14 mouse cellular contexts compared by ENCODE assay signal in genomic region chr4:130722607-130723006, GRCm38 (mm10). TPM values are rescaled to one million over a fixed set of nuclear protein-coding genes. Genes with fewer than 3 reads are reported as not detected.
A peak's percentile ranks its signal among the peaks of the same experiment; 100 is the strongest.
DNase-seq lines count a peak whose midpoint lies in the region; ATAC-seq lines count a peak whose summit lies in the region.
"Had no signal": no experiment of that assay in that cellular context is flagged by ENCODE, and none has a peak within 500 bp of the region (broad histone marks: within the 10 kb centered on the region; RNA-seq: fewer than 3 reads in every experiment).

No protein-coding gene starts in this region.

- H3K36me3 ChIP-seq in limb, embryonic 12.5 days: peaks cover 78% of the 10 kb centered on the region
- H3K36me3 ChIP-seq in limb, embryonic 10.5 days: peaks cover 93% of the 10 kb centered on the region
- peaks cover 87% of the 10 kb centered on the region for H3K36me3 ChIP-seq in liver, embryonic 12.5 days
- H3K36me3 ChIP-seq in forebrain, embryonic 13.5 days (ENCODE audit: poor library complexity, severe bottlenecking): peaks cover 19% of the 10 kb centered on the region

- 0 out of 2 replicates have a peak overlapping the region, but pooled peaks have one; percentile 1 for H3K9ac ChIP-seq in limb, embryonic 12.5 days (replicated peaks)
- peak overlapping the region; percentile 5; the same call in 1 of the 2 replicates for H3K9ac ChIP-seq in liver, embryonic 12.5 days
- H3K9ac ChIP-seq in forebrain, embryonic 13.5 days: no peak overlapping the region
- H3K9ac ChIP-seq: midbrain, embryonic 12.5 days had no signal

- H3K27ac ChIP-seq in limb, embryonic 12.5 days: no peak overlapping the region
- H3K27ac ChIP-seq in limb, embryonic 10.5 days: no peak overlapping the region
- H3K27ac ChIP-seq in liver, embryonic 12.5 days: peak overlapping the region; percentile 72
- no peak overlapping the region for H3K27ac ChIP-seq in forebrain, embryonic 13.5 days
- H3K27ac ChIP-seq: kidney, postnatal 0 days had no signal

- H3K4me2 ChIP-seq in limb, embryonic 12.5 days: no peak overlapping the region
- 0 out of 2 replicates have a peak overlapping the region, but pooled peaks have one; percentile 26 for H3K4me2 ChIP-seq in liver, embryonic 12.5 days
- H3K4me2 ChIP-seq in forebrain, embryonic 13.5 days: no peak overlapping the region
- H3K4me2 ChIP-seq: midbrain, embryonic 12.5 days had no signal

- DNase-seq in limb, embryonic 10.5 days (ENCODE audit: low spot score): no peak
- DNase-seq in ES-CJ7 (ENCODE audit: low read depth, low spot score): peak; percentile 58
- peak; percentile 31 for DNase-seq in c-Kit-positive CD71-positive TER-119-positive erythroid progenitor cells, embryonic 14.5 days (ENCODE audit: low spot score)
- no peak for DNase-seq in left cerebral cortex, postnatal 14 days (ENCODE audit: low spot score in 2 of 2)
- DNase-seq in thymus, postnatal 0 days (ENCODE audit: low spot score): no peak
- DNase-seq: cerebellum, postnatal 36 days; gastrocnemius, postnatal 14 days; lung, adult 2 months had no signal

- H3K4me1 ChIP-seq in limb, embryonic 12.5 days (replicated peaks): peaks cover 28% of the 10 kb centered on the region
- H3K4me1 ChIP-seq in limb, embryonic 10.5 days: peaks cover 28% of the 10 kb centered on the region; the same call in 1 of the 2 replicates
- peaks cover 88% of the 10 kb centered on the region for H3K4me1 ChIP-seq in liver, embryonic 12.5 days
- peaks cover 67% of the 10 kb centered on the region for H3K4me1 ChIP-seq in forebrain, embryonic 13.5 days

- intact Hi-C loops in left cerebral cortex, postnatal 14 days (cut with DNase I): no loop called here

- no peak for ATAC-seq in limb, embryonic 12.5 days (ENCODE audit: insufficient number of reproducible peaks, insufficient read depth, low FRiP score, low TSS enrichment, low read depth)
- ATAC-seq in liver, embryonic 12.5 days: peak; percentile 83
- no peak for ATAC-seq in forebrain, embryonic 13.5 days
- ATAC-seq: hindbrain, embryonic 16.5 days had no signal

- H3K4me3 ChIP-seq in limb, embryonic 12.5 days (replicated peaks): no peak overlapping the region
- no peak overlapping the region for H3K4me3 ChIP-seq in limb, embryonic 10.5 days
- no peak overlapping the region for H3K4me3 ChIP-seq in liver, embryonic 12.5 days
- H3K4me3 ChIP-seq in forebrain, embryonic 13.5 days: no peak overlapping the region
- H3K4me3 ChIP-seq: midbrain, embryonic 12.5 days had no signal

- no peaks in the 10 kb centered on the region for H3K27me3 ChIP-seq in limb, embryonic 12.5 days
- H3K27me3 ChIP-seq in limb, embryonic 10.5 days (ENCODE audit: low read depth, poor library complexity, severe bottlenecking): no peaks in the 10 kb centered on the region
- no peaks in the 10 kb centered on the region for H3K27me3 ChIP-seq in liver, embryonic 12.5 days (replicated peaks)
- no peaks in the 10 kb centered on the region for H3K27me3 ChIP-seq in forebrain, embryonic 13.5 days
- H3K27me3 ChIP-seq: midbrain, embryonic 12.5 days had no signal

- 8% methylated on average over 1 of the region's 1 CpGs for WGBS in limb, embryonic 12.5 days
- WGBS in limb, embryonic 10.5 days: 16% methylated on average over 1 of the region's 1 CpGs
- 23% methylated on average over 1 of the region's 1 CpGs for WGBS in liver, embryonic 12.5 days (ENCODE audit: insufficient replicate concordance)
- WGBS in forebrain, embryonic 13.5 days: 3% methylated on average over 1 of the region's 1 CpGs

- no peaks in the 10 kb centered on the region for H3K9me3 ChIP-seq in limb, embryonic 12.5 days
- H3K9me3 ChIP-seq in limb, embryonic 10.5 days (replicated peaks): no peaks in the 10 kb centered on the region
- no peaks in the 10 kb centered on the region for H3K9me3 ChIP-seq in liver, embryonic 12.5 days (replicated peaks)
- no peaks in the 10 kb centered on the region for H3K9me3 ChIP-seq in forebrain, embryonic 13.5 days (replicated peaks)
- H3K9me3 ChIP-seq: midbrain, embryonic 12.5 days had no signal

RNA-seq across cellular contexts. Expression of gene Pum1, which starts 59.5 kb away (rescaled TPM):
- 123 and 124 TPM in 2 replicates for polyA plus RNA-seq in limb, embryonic 12.5 days (2016; fragmentation: Nextera tagmentation; extraction: Ambion mirVana)
- 116 and 124 TPM in 2 replicates for polyA plus RNA-seq in limb, embryonic 10.5 days (2016; fragmentation: Nextera tagmentation; extraction: Ambion mirVana)
- polyA plus RNA-seq in liver, embryonic 12.5 days (2016; fragmentation: Nextera tagmentation; extraction: Ambion mirVana): 43.2 and 43.7 TPM in 2 replicates
- total RNA-seq in left cerebral cortex, postnatal 14 days (2021): 100 to 1,000 TPM; 111 TPM
- polyA plus RNA-seq in forebrain, embryonic 13.5 days (2015; fragmentation: Nextera tagmentation; extraction: Ambion mirVana): 117 and 133 TPM in 2 replicates
- 43.8 and 48.5 TPM in 2 replicates for polyA plus RNA-seq in thymus, postnatal 0 days (2015; fragmentation: Nextera tagmentation; extraction: Ambion mirVana)

Comparison
In these comparisons a context has a peak if more than half of its experiments do, and no peak if none do; other contexts are left out.
1. DNase-seq: peak in ES-CJ7 (single experiment) and c-Kit-positive CD71-positive TER-119-positive erythroid progenitor cells, embryonic 14.5 days (single experiment); none in limb, embryonic 10.5 days (single experiment), left cerebral cortex, postnatal 14 days (0 of 2) and thymus, postnatal 0 days (single experiment).